Mouse (Mus musculus) stomach, embryonic 16.5 days (tissue): Measurements from ENCODE around the gene Speer4f1. TPM values are rescaled to one million over a fixed set of nuclear protein-coding genes. Genes with fewer than 3 reads are reported as not detected.
"Not testable (repeated sequence)": the region's sequence is repeated elsewhere in the genome, so short reads cannot be mapped to it uniquely, and the experiment has no call there.

Experiments
- ATAC-seq: fragments of 200-750 bp; cut with Nextera tagmentation; 2 replicates; pipeline ENCODE4 v1.8.0; 2017; ENCODE audit warnings: moderate number of reproducible peaks, moderate TSS enrichment; ENCODE audit not compliant: insufficient read depth, low FRiP score
- H3K27ac ChIP-seq: fragments of 300-500 bp; sonication (generic); 2 replicates; pipeline ENCODE4 v1.5.1; 2014; ENCODE audit warnings: low read length
- H3K27me3 ChIP-seq: fragments of 300-500 bp; sonication (generic); 2 replicates; pipeline ENCODE4 v1.6.1; 2014; ENCODE audit warnings: low read length, control low read depth, mixed read lengths; ENCODE audit not compliant: control insufficient read depth, insufficient read depth
- H3K36me3 ChIP-seq: fragments of 300-500 bp; sonication (generic); 2 replicates; pipeline ENCODE4 v1.6.1; 2014; ENCODE audit warnings: low read length; ENCODE audit not compliant: control insufficient read depth, insufficient read depth
- H3K4me1 ChIP-seq: fragments of 300-500 bp; sonication (generic); 2 replicates; pipeline ENCODE4 v1.6.1; 2014; ENCODE audit warnings: low read length, control low read depth, mixed read lengths; ENCODE audit not compliant: control insufficient read depth, insufficient read depth
- H3K4me2 ChIP-seq: fragments of 300-500 bp; sonication (generic); 2 replicates; pipeline ENCODE4 v1.6.1; 2014; ENCODE audit warnings: low read depth, low read length, mixed read lengths
- H3K4me3 ChIP-seq: fragments of 300-500 bp; sonication (generic); replicated peaks from 2 replicates; pipeline ENCODE4 v1.5.1; 2014; ENCODE audit warnings: mild to moderate bottlenecking, low read length
- H3K9ac ChIP-seq: fragments of 300-500 bp; sonication (generic); 2 replicates; pipeline ENCODE4 v1.6.1; 2014; ENCODE audit warnings: low read length
- H3K9me3 ChIP-seq: fragments of 300-500 bp; sonication (generic); replicated peaks from 2 replicates; pipeline ENCODE4 v1.6.1; 2016; ENCODE audit warnings: low read length, control low read depth; ENCODE audit not compliant: control insufficient read depth
- WGBS: fragments of 180-500 bp; shearing (Covaris S2); extraction: QIAGEN DNeasy Blood & Tissue Kit; methylation state at CpG from one replicate; pipeline ENCODE4 v1.1.7; 2014; 5-methylcytosine and 5-hydroxymethylcytosine counted together
- polyA plus RNA-seq: library from polyadenylated mRNA; unstranded; fragments of >200 nt; fragmentation: Nextera tagmentation; extraction: Ambion mirVana; gene quantifications from 2 replicates; pipeline ENCODE4 v1.2.1, GENCODE M21; 2015

The Speer4f1 gene
- polyA plus RNA-seq, result not detected in 2 replicates

GRCm38 (mm10) chr5:17475798-17476197, at the start of gene Speer4f1:
Gene Speer4f1 (plus strand): TSS chr5:17476098.
- H3K4me1 ChIP-seq, H3K27me3 ChIP-seq, H3K9ac ChIP-seq, H3K36me3 ChIP-seq, ATAC-seq, H3K9me3 ChIP-seq, H3K4me3 ChIP-seq, H3K4me2 ChIP-seq, H3K27ac ChIP-seq: not testable (repeated sequence)
- whole genome bisulfite sequencing, result 80% methylated on average over 1 of the region's 1 CpGs

GRCm38 (mm10) chr5:17426930-17427329, 49.0 kb upstream of the Speer4f1 start:
- no peaks in the 10 kb centered on the region for H3K27me3 ChIP-seq
- H3K36me3 ChIP-seq, result no peaks in the 10 kb centered on the region
- H3K9me3 ChIP-seq, result no peaks in the 10 kb centered on the region
- H3K4me3 ChIP-seq, result no peak overlapping the region
- no peaks in the 10 kb centered on the region for H3K4me1 ChIP-seq
- H3K4me2 ChIP-seq, result no peak overlapping the region
- ATAC-seq, result no peak
- WGBS, result 80% methylated on average over 1 of the region's 1 CpGs
- H3K27ac ChIP-seq, result no peak overlapping the region
- no peak overlapping the region for H3K9ac ChIP-seq

- no peaks in the 10 kb centered on the region for H3K36me3 ChIP-seq
- no peak overlapping the region for H3K4me3 ChIP-seq
- no peaks in the 10 kb centered on the region for H3K4me1 ChIP-seq
- H3K4me2 ChIP-seq, result no peak overlapping the region
- H3K9me3 ChIP-seq, result no peaks in the 10 kb centered on the region
- ATAC-seq, result no peak
- H3K27me3 ChIP-seq, result no peaks in the 10 kb centered on the region
- no peak overlapping the region for H3K27ac ChIP-seq
- H3K9ac ChIP-seq, result no peak overlapping the region
- 90% methylated on average over 3 of the region's 3 CpGs for WGBS
Observed at GRCm38 (mm10) chr5:17434721-17435120, 41.2 kb upstream of the Speer4f1 start.

- Histone ChIP-seq H3K4me1 (no peaks in the 10 kb centered on the region), H3K9me3 (no peaks in the 10 kb centered on the region), H3K27me3 (no peaks in the 10 kb centered on the region), H3K4me3 (no peak overlapping the region), H3K27ac (no peak overlapping the region), H3K36me3 (no peaks in the 10 kb centered on the region), H3K9ac (no peak overlapping the region), H3K4me2 (no peak overlapping the region)
- 53% methylated on average over 2 of the region's 2 CpGs for WGBS
- no peak for ATAC-seq
Observed at GRCm38 (mm10) chr5:17436209-17436608, 39.7 kb upstream of the Speer4f1 start.

GRCm38 (mm10) chr5:17439487-17440102, 36.3 kb upstream of the Speer4f1 start:
- ATAC-seq, result 0 out of 2 replicates have a peak, but pooled peaks have one; percentile 25
- H3K9me3 ChIP-seq, result no peaks in the 10 kb centered on the region
- no peaks in the 10 kb centered on the region for H3K36me3 ChIP-seq
- H3K4me3 ChIP-seq, result no peak overlapping the region
- H3K4me2 ChIP-seq, result no peak overlapping the region
- no peaks in the 10 kb centered on the region for H3K4me1 ChIP-seq
- no peaks in the 10 kb centered on the region for H3K27me3 ChIP-seq
- H3K9ac ChIP-seq, result no peak overlapping the region
- no peak overlapping the region for H3K27ac ChIP-seq

- ATAC-seq, result no peak
Observed at GRCm38 (mm10) chr5:17454059-17454458, 21.8 kb upstream of the Speer4f1 start.

GRCm38 (mm10) chr5:17454952-17455586, 20.8 kb upstream of the Speer4f1 start:
- Histone ChIP-seq H3K4me3 (no peak overlapping the region), H3K36me3 (no peaks in the 10 kb centered on the region), H3K9me3 (no peaks in the 10 kb centered on the region), H3K27ac (no peak overlapping the region), H3K9ac (no peak overlapping the region), H3K27me3 (no peaks in the 10 kb centered on the region), H3K4me1 (no peaks in the 10 kb centered on the region), H3K4me2 (no peak overlapping the region)
- WGBS, result 88% methylated on average over 6 of the region's 6 CpGs
- no peak for ATAC-seq

More at GRCm38 (mm10) chr5:17454059-17454458, 21.8 kb upstream of the Speer4f1 start:
- Histone ChIP-seq H3K27me3 (no peaks in the 10 kb centered on the region), H3K36me3 (no peaks in the 10 kb centered on the region), H3K9ac (no peak overlapping the region), H3K4me1 (no peaks in the 10 kb centered on the region), H3K27ac (no peak overlapping the region), H3K9me3 (no peaks in the 10 kb centered on the region), H3K4me2 (no peak overlapping the region), H3K4me3 (no peak overlapping the region)
- WGBS, result 60% methylated on average over 5 of the region's 5 CpGs

- WGBS, result 61% methylated on average over 3 of the region's 3 CpGs
- no peak for ATAC-seq
- H3K27me3 ChIP-seq, result no peaks in the 10 kb centered on the region
- no peak overlapping the region for H3K27ac ChIP-seq
- H3K9me3 ChIP-seq, result no peaks in the 10 kb centered on the region
- H3K4me3 ChIP-seq, result no peak overlapping the region
- H3K4me1 ChIP-seq, result no peaks in the 10 kb centered on the region
- H3K36me3 ChIP-seq, result no peaks in the 10 kb centered on the region
- no peak overlapping the region for H3K4me2 ChIP-seq
- H3K9ac ChIP-seq, result no peak overlapping the region
Observed at GRCm38 (mm10) chr5:17456671-17457070, 19.2 kb upstream of the Speer4f1 start.

- not testable (repeated sequence) for ATAC-seq, H3K9me3 ChIP-seq, H3K27me3 ChIP-seq, H3K9ac ChIP-seq, H3K4me1 ChIP-seq, H3K36me3 ChIP-seq, H3K4me2 ChIP-seq, H3K4me3 ChIP-seq, H3K27ac ChIP-seq
- 74% methylated on average over 4 of the region's 4 CpGs for WGBS
Observed at GRCm38 (mm10) chr5:17468120-17468519, 7.8 kb upstream of the Speer4f1 start.
